Mouse (Mus musculus): ENCODE results near the gene D930020B18Rik.

Gene D930020B18Rik

DNA sequence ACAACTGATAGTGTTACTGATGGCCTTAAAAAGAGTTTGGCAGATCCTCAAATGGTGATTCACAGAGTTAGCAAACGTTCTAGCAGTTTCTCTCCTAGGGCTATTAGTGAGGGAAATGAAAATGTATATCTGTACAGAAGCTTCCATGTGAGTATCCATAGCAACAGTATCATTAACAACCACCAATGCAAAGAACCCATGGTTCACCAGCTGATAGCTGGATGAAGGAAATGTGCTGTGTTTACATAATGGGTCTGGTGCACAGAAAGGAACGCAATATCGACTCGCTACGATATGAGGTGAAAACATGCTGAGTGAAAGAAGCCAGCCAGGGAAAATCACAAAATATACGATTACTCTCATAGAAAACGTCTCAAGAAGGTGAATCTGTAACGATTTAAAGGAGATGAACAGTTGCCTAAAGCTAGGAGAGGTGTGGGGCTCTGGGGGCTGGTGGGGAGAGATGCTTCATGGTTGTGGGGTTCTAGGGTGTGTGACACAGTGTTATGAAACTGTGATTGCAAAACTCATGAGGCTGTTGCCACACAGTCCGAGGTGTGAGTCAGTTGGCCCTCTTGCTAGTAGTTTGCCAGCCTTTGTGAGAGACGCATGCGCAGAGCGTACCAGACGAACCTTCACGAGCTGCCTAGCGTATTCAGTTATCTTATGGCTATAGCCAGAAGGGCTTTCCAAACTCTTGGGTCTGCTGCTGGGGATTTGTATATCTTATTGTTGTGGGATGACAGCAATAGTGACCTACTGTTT is 64.2 kb downstream of the D930020B18Rik start:
- DNase-seq = no peak

DNA sequence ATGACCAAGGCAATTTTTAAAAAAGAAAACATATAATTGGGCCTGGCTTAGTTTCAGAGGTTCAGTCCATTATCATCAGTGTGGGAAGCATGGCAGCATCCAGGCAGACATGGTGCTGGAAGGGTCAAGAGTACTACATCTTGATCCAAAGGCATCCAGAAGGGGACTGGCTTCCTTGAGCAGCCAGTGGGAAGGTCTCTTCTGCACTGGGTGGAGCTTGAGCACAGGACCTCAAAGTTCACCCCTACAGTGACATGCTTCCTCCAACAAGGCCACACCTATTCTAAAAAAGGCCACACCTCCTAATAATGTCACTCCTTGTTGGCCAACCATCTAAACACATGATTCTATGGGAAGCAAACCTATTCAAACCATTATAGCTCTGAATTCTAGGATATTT is 75.5 kb downstream of the D930020B18Rik start:
- DNase-seq = no peak

DNA sequence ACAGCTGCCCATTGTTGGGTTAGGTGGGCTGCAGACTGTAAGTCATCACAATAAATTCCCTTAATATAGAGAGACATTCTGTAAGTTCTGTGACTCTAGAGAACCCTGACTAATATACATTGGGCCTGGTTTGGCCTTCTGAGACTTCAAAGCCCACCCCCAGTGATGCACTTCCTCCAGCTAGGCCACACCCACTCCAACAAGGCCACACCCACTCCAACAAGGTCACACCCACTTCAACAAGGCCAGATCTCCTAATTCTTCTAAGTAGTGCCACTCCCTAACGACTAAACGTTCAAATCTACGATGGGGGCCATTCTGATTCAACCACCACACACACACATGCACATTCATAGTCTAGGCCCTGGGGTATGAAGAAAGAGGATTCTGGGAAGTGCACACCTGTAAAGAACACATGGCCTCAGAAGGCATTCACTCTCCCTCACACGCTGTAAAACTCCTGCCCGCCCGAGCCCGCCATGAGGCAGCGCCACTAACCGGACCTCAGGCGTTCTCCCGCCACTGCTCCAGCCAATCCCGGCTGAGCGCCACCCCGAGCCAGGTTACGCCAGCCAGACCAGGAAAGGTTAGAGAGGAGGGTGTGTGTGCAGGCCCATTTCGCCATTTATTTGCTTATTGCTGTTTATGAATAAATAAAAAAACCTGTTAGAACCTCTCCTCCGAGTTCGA is 77.7 kb downstream of the D930020B18Rik start:
- no peak for DNase-seq

DNA sequence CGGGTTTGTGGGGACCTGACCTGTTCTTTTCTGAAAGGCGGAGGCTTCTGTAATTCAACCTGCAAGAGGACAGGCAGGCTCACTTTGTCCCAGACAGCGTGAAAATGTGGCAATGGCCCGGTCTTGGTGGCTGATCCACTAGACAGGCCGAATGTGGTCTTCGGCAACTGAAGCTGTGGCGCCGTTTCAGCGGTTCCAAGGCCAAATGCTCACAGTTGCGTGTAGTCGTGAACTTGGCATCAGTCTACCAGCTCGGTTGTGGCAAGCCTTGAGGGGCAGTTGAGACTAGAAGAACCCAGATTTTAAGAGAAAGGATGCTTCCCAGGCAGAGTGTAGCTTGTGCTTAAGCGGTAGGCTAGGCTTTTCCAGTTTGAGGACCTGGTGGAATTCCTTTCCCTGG is 79.3 kb downstream of the D930020B18Rik start:
- DNase-seq = no peak

DNA sequence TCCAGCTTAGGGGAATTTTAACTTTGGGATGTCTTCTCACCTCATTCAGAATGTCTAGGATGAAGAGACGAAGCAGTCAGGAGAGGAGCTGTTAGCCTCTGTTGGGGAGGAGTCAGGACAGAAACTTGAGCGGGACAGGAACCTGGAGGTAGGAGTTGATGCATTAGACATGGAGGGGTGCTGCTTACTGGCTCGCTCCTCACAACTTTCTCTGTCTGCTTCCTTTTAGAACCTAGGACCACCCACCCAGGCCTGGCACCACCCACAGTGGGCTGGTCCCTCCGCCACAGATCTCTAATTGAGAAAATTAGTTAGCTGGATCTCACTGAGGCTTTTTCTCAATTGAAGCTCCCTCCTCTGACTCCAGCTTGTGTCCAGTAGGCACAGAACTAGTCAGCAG is 85.1 kb downstream of the D930020B18Rik start:
- no peak for DNase-seq

DNA sequence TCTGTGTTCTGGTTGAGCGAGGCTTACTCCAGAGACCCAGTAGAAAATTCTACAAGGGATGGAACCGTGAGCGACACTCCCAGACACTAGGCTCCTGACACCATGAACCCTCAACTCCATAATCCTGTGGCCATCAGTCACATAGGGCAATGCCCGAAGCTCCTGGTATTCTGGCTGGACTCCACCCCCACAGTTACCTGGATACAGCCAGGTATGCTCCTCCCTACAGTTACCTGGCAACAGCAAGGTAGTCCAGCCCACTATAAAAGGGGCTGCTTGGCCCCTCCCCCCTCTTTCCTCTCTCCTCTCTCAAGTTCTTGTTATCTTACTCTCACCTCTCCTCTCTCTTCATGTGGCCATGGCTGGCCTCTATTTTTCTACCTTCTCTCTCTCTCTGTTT is 85.8 kb downstream of the D930020B18Rik start:
- no peak for DNase-seq

DNA sequence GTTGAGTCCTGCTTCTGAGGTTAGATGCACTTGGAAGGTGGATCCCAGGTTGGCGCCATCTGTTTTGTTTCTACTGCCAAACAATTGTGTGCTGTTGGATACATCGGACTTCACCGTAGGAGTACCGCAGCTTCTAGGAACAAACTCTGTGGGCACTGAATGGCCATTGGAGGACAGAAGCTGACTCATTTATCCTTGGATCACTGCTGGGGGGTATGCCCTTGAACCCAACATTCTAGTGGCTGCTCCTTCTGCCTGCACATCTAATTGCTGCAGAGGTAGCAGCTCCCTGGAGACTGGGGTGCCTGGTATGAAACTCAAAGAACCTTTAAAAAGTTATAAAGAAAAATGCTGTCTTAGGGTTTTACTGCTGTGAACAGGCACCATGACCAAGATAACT is 86.8 kb downstream of the D930020B18Rik start:
- DNase-seq = no peak

DNA sequence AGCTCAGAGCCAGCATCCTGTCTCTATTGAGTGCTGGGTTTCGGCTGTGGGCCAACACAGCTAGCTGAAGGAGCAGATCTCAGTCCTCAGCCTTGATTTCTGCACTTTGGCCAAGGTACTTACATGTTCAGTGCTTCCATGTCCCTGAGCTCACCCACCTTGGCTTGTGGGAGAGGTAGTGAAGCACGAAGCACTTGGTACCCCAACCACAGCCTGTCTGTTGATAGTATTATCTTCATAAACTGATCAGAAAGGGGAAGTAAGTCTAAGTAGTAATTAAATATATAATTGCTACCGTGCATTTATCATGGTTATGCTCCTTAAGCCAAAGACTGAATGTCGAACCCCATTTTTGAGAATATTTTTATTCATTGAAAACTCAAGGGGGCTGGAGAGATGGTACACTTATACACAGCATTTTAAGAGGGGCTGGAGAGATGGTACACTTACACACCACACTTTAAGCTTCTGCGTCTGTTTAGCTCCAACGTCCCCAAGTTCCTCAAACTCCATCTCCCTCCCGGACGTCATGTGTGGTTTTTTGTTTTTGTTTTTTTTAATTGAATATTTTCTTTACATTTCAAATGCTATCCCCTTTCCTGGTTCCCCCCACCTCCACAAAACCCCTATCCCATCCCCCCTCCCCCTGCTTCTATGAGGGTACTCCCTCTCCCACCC is 89.8 kb downstream of the D930020B18Rik start:
- DNase-seq = no peak

DNA sequence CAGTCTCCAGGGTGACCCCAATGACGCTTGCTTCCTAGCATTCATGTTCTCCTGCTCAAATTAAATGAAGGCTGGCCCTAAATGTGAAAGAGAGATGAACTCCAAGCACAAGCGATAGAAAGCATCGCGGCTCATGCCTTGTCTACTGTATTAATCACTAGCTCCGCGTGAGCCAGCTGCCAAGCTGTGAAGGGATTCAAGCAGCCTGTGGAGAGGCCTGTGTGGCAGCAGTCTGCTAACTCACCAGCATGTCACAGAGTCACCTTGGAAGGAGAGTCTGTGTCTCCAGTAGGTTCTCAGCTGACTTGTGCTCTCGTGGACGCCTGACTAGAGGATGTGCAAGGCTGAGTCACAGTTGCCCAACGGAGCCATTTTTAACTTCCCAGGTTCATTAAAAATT is 91.2 kb downstream of the D930020B18Rik start:
- DNase-seq = no peak

DNA sequence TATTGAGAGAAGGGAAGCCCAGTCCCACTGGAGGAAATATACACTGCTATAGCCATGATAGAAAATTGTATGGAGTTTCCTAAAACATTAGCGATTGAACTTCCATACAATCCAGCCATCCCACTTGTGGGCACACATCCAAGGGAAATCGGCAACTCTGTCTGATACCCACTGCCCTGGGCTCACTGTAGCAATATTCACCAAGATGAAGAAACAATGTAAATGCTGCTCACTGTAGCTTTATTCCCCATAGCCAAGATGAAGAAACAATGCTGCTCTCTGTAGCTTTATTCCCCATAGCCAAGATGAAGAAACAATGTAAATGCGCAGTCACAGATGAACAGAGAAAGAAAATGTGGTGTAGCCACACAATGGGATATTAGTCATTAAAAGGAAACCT is 95.9 kb downstream of the D930020B18Rik start:
- DNase-seq = no peak

DNA sequence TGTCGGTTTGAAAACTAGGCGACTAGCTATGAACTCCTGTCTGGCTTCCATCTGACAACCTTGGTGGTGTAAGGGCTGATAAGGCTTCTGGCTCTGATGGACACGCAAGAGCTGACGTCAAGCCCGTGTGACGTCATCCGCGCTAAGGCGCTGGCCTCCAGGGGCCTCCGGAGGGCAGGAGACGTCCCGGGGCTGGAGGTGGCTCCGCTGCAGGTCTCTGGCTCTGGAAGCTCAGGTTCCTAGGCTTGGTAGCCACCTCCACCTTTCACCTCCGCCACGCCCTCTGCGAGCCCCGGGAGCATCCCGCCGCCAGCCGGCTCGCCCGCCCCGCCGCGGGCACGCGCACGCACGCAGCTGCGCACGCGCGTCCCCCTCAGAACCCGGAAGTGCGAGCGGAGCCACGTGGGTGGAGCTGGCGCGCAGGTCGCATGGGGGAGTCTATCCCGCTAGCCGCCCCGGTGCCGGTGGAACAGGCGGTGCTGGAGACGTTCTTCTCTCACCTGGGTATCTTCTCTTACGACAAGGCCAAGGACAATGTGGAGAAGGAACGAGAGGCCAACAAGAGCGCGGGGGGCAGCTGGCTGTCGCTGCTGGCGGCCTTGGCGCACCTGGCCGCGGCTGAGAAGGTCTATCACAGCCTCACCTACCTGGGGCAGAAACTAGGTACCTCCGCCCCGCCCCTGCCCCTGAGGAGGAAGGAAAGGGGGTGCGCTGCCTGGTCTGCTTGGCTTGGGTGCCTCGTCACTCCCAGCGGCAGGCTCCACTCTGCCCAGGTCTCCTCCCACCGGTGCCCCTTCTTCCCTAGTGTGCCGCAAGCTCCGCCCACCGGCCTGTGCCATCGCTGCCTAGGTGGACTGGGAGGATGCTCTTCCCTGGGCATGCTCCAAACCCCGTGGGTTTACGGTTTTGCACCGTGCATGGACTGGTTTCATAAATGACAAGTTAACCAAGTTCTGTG is 98.4 kb downstream of the D930020B18Rik start, which contains the start of gene BC048403:
TSS of gene BC048403 (plus strand) at position 390 of the 958 bp plus-strand sequence.
- peak; percentile 80 to 90 for DNase-seq

DNA sequence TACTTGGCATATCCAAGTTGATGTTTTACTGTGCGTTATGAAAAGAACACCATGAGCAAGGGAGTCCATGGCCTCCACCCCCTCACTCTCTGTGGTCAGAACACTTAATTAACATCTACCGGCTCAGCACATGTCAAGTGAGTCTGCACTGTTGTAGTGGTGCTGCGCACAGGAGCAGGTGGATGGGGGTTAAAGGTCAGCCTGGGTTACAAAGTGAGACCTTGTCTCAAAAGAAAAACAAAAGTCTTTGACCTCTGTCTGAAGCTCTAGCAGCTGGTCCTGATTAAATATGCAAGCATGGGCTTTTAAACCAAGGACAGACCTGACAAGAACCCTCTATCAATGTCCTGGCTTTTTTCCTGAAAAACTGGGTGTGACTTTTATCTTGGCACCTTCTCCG is 100.9 kb downstream of the D930020B18Rik start:
- no peak for DNase-seq
